Mouse (Mus musculus) c-Kit-negative CD71-positive TER-119-positive erythroid progenitor cells, embryonic 14.5 days (primary cell): ENCODE measurements at regions not wholly inside any gene's neighbourhood (a gene's known extent, or its start where the extent isn't known, plus 50 kb on each side); places are given as distances from the start of the nearest gene placed in this dataset.
A peak's percentile ranks its signal among the peaks of the same experiment; 100 is the strongest.

Experiments used
- DNase-seq: peaks from one replicate; pipeline ENCODE4 v3.0.0-alpha.2; 2013; ENCODE audit warnings: low read depth, low spot score

DNA sequence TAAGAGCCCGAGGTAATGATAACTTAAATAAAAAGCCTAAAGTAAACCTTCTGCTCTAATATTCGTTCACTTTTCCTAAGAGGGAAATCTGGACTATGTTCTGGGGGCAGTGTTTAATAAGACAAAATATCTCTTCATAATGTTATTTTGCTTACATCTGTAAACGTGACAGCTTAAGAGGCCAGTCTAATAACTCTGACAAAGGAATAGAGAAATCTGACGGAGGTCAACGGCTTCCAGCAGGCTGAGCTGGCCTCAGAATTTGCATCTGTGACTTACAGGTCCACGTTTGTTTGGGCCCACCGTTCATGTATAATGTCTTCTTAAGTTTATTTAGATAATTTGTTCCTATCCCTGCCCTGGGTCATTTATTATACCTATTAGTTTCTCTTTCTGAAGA lies 99.6 kb upstream of the Fam241a start:
- DNase-seq: no peak

DNA sequence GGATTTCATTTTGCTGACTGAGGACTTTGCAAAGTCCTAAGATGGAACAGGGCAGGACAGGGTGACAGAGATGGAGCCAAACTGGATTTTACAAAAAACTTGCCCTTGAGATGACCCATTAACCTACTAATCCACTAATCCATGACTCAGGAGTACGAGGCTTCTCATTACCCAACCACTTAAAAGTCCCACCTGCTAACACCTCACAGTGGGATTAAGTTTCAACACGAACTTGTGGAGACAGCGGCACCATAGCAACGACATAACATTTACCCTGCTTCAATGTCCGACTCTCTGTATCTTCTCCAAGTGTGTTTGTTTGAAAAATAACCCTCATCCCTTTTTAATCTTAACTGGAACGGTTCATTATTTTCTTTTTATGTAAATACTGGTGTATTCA lies 91.5 kb upstream of the Fam241a start:
- no peak for DNase-seq

DNA sequence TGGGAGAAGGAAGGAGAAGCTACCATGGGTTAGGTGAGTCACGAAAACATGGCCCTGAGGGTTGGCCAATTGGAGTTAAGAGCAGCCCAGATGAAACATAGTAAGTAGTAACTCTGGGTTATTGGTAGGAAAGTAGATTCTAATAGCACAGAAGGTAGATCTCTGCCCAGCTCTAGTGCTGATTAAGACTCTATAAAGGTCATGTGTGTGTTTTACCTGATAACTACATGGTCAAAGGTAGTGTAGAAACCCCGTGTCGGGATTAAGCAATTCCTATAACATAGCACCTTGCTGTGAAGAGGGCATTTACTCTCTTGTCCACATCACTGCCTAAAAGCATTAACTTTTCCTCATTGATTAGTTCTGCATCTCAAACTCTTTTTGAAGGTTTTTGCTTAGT lies 89.0 kb upstream of the Fam241a start:
- DNase-seq: no peak

DNA sequence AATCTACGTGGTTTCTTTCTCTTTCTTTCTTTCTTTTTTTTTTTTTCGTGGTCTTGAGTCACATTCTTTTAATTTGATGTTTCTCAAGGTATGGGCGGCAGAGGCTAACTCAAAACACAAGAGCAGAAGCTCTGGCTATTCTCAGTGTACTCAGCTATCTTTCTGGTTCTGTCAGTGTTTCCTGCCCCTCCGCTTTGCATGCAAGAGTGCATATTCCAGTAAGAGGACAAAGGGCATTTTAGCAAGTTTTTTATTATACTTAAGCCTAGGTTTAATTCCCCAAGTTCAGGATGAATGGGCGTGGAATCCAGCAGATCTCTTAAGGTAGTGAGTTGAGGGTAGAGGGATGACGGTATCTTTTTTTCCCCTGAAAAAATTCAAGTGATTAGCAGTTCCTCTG lies 81.1 kb upstream of the Fam241a start:
- no peak for DNase-seq

DNA sequence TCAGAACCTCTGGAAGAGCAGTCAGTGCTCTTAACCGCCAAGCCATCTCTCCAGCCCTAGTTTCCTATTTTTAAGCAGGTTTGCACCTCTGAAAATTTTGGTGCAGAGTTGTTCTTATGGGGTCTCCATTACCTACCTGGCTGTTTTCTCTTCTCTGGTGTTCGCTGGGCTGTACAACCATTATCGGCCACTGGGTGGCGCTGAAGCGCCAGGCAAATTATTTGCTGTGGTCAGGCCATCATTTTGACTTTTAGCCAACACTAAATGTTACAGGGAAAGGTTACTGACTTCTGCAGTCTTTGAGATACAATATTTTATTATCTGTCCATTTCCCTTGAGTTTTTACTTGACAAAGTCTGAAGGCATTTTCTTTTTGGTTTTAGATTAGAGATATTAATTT lies 74.8 kb upstream of the Fam241a start:
- DNase-seq: peak; percentile 21

DNA sequence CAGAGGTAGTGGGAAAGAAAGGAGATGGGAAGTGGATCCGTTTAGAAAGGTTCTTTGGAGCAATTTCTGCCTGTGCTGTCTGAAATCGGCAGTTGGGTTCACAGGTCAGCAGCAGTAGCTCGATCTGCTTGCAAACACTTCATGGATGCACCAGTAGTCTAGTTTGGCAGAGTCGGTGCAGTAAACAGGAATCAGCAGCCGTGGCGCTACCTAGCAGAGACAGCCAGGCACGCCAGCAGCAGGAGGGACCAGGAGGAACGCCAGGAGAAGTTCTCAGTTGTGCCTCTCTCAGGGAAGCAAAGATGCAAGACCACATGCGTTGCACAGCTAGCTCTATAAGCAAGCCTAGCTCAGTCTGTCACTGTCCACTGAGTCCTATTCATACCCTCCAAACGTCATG lies 71.0 kb upstream of the Fam241a start:
- DNase-seq: no peak

DNA sequence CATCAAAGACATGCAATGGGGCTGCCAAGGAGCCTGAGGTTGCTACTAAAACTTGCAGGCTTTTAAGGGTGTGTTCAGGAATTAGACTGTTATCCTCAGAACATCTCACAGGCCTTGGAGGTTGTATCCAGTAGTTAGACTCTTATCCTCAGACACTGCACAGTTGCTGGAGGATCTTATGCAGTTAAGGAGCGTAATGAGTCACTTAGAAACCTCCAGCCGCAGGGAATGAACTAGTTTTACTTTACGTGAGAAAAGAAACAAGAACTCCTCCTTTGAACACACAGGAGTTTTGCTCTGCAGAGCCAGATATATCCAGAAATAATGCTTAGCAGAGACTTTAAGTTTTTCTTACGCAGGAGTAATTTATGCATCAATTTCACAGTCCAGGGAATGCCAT lies 70.1 kb upstream of the Fam241a start:
- no peak for DNase-seq

DNA sequence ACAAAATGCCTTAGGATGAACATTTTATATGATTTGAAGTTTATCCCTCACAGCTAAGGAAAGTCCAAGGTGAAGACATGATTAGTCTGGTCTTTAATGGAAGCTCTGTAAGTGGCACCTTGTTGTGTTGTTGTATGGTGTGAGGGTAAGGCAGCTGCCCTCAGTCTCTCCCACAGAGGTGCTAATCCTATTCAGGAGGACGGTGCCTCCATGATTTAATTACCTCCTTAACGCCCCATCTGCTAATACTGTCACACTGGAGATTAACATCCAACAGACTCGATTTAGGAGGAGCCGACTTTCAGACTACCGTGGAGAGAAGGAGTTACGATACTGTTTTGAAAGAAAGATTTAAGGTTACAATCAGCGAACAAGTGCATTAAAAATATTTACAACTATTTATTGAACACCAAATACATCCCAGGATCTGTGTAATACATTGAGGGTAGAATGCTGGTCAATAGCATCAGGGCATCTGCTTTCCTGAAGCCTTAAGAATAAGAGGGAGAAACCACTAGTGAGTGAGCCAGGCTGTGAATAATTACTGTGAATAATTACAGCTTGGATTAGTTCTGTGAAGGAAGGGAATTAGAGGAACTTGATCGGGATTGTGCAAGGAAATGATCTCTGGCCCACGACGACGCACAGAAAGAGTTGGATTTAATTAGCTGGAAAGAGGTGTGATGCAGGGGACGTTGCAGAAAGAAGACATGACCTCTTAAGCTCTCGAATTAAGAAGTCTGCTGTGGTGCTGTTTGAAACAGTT lies 63.0 kb upstream of the Fam241a start:
- no peak for DNase-seq

DNA sequence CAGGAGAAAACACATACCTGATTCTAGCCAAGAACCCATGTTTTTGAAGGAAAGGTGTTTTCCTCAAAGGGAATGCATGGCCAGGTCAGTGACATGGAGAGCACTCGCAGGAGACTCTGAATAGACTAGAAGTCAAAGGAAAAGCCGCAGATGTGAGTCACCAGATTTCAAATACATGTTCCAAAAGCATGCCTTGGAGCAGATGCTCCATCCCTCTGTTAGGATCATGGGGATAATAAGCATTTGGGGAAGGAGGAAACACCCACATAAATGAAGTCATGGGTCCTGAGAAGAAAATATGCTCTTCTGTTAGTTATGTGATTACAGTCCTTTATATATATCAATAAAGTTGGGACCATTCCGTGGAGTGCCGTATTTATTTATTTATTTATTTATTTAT lies 58.7 kb upstream of the Fam241a start:
- DNase-seq: no peak

DNA sequence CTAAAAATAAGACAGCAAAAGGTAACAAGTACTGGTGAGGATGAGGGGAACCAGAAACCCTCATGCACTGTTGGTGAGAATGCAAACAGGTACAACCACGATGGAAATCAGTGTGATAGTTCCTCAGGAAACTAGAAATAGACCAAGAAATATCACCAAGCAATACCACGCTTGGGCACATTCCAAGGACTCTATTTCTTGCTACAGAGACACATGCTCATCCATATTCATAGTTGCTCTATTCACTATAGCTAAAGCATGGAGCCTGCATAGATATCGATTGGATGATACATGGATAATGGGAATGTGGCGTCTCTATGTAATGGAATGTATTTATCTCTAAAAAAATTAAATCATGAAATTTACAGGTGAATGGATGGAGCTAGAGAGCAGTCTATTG lies 57.5 kb upstream of the Fam241a start:
- DNase-seq: no peak

DNA sequence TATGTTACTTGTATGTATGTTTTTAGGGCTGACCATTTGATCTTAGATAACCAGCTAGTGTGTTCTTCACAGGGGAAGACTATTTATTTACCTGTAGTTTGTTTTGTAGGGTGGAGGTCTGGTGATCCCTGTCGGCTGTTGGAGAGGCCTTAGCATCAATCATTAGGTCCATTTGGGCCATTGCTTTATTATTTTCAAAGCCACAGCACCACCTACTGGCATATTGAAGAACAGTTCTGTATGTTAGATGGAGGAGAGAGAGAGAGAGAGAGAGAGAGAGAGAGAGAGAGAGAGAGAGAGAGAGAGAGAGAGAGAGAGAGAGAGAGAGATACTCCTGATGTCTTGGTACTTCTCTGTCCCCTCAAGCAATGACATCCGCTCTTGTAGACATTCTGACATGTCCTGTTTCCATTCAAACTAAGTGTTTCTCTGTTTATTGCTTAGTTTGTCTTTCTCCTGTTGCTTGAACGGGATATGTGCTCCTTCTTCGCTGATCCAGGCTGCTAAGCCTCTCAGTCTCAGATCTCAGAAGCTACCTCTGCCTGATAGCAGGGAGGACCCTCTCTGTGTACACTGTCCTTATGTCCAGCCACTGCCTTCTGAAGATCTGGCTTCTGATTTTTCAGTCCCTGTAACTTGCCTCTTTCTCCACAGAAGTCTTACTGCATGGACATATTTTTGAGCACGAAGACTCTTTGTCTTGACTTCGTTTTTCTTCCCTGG lies 52.9 kb upstream of the Fam241a start:
- DNase-seq: peak; percentile 75

DNA sequence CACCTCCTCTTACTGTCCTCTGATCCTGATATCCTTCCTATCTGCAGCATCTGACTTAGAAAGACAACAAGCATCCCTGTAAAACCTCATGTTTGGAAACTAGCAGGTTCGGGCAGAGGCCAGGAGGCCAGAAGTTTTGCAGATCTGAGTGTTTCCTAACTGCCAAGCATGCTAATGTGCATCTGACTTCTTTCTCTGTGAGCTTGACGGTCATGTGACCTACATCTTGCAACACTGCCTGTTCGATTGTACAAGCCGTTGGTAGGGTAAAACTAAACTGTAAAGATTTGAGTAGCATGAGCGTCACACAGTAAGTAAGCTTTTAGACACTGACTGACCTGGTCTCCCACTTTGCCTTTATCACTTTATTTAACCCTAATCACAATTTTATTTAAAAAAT lies 52.2 kb upstream of the Fam241a start:
- DNase-seq: no peak
